Mouse (Mus musculus) limb, embryonic 13.5 days (tissue): ENCODE data around the gene Snrpd3. TPM values are rescaled to one million over a fixed set of nuclear protein-coding genes. Genes with fewer than 3 reads are reported as not detected.
A peak's percentile ranks its signal among the peaks of the same experiment; 100 is the strongest.
"Not testable (repeated sequence)": the region's sequence is repeated elsewhere in the genome, so short reads cannot be mapped to it uniquely, and the experiment has no call there.

Source experiments
- ATAC-seq: fragments of 200-750 bp; cut with Nextera tagmentation; 2 replicates; pipeline ENCODE4 v1.8.0; 2017; ENCODE audit warnings: low read depth, moderate number of reproducible peaks, moderate TSS enrichment; ENCODE audit not compliant: low FRiP score
- H3K27ac ChIP-seq: fragments of 300-500 bp; sonication (generic); 2 replicates; pipeline ENCODE4 v1.5.1; 2015; ENCODE audit warnings: inconsistent platforms, mild to moderate bottlenecking, moderate library complexity
- H3K27me3 ChIP-seq: fragments of 300-500 bp; sonication (generic); 2 replicates; pipeline ENCODE4 v1.6.1; 2015; ENCODE audit warnings: mild to moderate bottlenecking, inconsistent platforms
- H3K36me3 ChIP-seq: fragments of 300-500 bp; sonication (generic); 2 replicates; pipeline ENCODE4 v1.6.1; 2015; ENCODE audit warnings: inconsistent platforms, mild to moderate bottlenecking, moderate library complexity
- H3K4me1 ChIP-seq: fragments of 300-500 bp; sonication (generic); 2 replicates; pipeline ENCODE4 v1.6.1; 2015; ENCODE audit warnings: inconsistent platforms
- H3K4me2 ChIP-seq: fragments of 300-500 bp; sonication (generic); replicated peaks from 2 replicates; pipeline ENCODE4 v1.6.1; 2015; ENCODE audit warnings: inconsistent platforms, mild to moderate bottlenecking, moderate library complexity
- H3K4me3 ChIP-seq: fragments of 300-500 bp; sonication (generic); 2 replicates; pipeline ENCODE4 v1.5.1; 2015; ENCODE audit warnings: moderate library complexity, mild to moderate bottlenecking, inconsistent platforms
- H3K9ac ChIP-seq: fragments of 300-500 bp; sonication (generic); 2 replicates; pipeline ENCODE4 v1.6.1; 2015; ENCODE audit warnings: mild to moderate bottlenecking, inconsistent platforms
- H3K9me3 ChIP-seq: fragments of 300-500 bp; sonication (generic); 2 replicates; pipeline ENCODE4 v1.6.1; 2016; ENCODE audit warnings: inconsistent platforms
- WGBS: fragments of 180-500 bp; shearing (Covaris S2); methylation state at CpG from one replicate; pipeline ENCODE4 v1.1.7; 2015; 5-methylcytosine and 5-hydroxymethylcytosine counted together
- polyA plus RNA-seq: library from polyadenylated mRNA; unstranded; fragments of >200 nt; fragmentation: Nextera tagmentation; extraction: Ambion mirVana; gene quantifications from 2 replicates; pipeline ENCODE4 v1.2.1, GENCODE M21; 2015

The Snrpd3 gene
- polyA plus RNA-seq, 1 experiment from 2014 or later, result 192 TPM

DNA sequence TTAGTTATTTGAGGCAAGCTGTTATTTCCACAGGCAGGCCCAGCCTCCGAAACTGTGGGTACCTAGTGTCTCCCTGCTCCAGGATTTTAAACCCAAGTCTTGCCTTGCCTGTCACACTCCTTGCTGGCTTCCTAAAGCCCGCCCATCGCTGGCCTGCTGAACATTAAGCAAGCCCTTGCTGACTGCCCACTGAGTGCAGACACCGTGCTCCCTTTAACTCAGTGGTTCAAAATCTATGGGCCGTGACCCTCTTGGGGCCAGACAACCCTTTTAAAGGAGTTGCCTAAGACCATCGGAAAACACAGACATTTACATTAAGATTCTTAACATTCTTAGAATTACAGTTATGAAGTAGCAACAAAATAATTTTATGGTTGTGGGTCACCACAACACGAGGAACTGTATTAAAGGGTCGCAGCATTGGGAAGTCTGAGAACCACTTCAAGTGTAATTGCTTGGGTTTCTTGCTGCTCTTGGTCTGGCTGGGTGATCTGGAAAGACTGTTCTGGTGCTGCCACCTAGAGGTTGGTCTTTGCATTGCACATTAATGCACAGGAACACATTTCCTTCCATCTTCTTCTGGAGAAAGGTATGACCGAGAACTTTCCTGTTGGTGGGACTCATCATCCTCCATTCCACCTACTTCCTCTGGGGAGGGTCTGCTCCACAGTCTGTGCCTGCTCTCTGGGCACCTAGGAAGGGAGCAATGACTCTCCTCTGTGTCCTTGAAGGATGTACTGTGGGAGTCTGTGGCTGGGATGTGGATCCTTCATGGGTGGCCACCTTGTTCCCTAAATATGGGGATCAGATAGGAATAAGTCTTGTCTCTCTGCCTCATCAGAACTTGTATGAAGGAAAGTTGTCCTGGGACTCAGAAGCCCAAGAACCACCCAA lies 31.0 kb upstream of the Snrpd3 start:
- Histone ChIP-seq H3K4me3 (no peak overlapping the region), H3K36me3 (no peaks in the 10 kb centered on the region), H3K4me2 (no peak overlapping the region), H3K27me3 (no peaks in the 10 kb centered on the region), H3K4me1 (no peaks in the 10 kb centered on the region), H3K27ac (no peak overlapping the region), H3K9me3 (no peaks in the 10 kb centered on the region), H3K9ac (no peak overlapping the region)
- WGBS, result 51% methylated on average over 9 of the region's 9 CpGs
- peak; percentile 57; the same call in 1 of the 2 replicates for ATAC-seq

DNA sequence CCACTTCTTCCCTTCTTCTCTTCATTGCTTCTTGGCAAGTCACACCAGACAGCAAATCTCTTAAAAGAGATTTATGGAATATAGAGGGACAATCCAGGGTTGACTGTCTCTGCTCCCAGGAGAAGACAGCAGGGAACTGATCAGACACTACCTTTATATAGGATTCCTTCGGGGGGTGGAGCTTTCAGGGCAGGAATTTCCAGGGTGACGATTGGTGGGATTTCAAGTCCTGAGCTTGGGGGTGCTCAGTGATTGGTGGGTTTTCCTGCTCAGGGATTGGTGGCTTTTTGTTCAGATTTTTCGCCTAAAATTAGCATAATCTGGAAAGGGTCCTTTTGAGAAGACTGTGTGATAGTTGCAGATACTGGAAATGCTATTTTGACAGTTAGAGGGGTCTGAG lies 30.2 kb upstream of the Snrpd3 start:
- no peaks in the 10 kb centered on the region for H3K27me3 ChIP-seq
- H3K9ac ChIP-seq, result no peak overlapping the region
- H3K4me3 ChIP-seq, result no peak overlapping the region
- no peaks in the 10 kb centered on the region for H3K4me1 ChIP-seq
- H3K27ac ChIP-seq, result no peak overlapping the region
- no peak overlapping the region for H3K4me2 ChIP-seq
- no peaks in the 10 kb centered on the region for H3K9me3 ChIP-seq
- ATAC-seq, result no peak
- H3K36me3 ChIP-seq, result no peaks in the 10 kb centered on the region
- 71% methylated on average over 3 of the region's 3 CpGs for WGBS

DNA sequence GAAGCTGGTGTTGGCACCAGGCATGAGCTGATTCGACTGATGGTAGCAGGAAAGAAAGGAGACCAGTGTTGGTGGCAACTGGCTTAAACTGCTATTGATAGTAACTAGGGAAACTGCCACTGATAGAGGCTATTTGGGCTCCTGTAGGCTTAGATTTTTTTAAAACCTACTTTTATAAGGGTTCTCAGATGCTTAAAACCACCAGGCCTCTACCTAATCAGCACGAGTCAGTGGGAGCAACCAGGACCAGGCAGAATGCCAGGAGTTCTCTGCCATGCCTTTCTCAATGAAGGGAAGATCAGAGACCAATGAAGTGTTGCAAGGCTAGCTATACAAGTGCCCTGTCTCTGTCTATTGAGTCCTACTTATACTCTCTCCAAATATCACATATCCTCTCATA lies 27.8 kb upstream of the Snrpd3 start:
- H3K9me3 ChIP-seq, result no peaks in the 10 kb centered on the region
- H3K9ac ChIP-seq, result no peak overlapping the region
- no peak overlapping the region for H3K4me3 ChIP-seq
- H3K4me2 ChIP-seq, result no peak overlapping the region
- 67% methylated on average over 2 of the region's 2 CpGs for WGBS
- no peaks in the 10 kb centered on the region for H3K27me3 ChIP-seq
- H3K27ac ChIP-seq, result no peak overlapping the region
- no peak for ATAC-seq
- H3K4me1 ChIP-seq, result no peaks in the 10 kb centered on the region
- H3K36me3 ChIP-seq, result no peaks in the 10 kb centered on the region

DNA sequence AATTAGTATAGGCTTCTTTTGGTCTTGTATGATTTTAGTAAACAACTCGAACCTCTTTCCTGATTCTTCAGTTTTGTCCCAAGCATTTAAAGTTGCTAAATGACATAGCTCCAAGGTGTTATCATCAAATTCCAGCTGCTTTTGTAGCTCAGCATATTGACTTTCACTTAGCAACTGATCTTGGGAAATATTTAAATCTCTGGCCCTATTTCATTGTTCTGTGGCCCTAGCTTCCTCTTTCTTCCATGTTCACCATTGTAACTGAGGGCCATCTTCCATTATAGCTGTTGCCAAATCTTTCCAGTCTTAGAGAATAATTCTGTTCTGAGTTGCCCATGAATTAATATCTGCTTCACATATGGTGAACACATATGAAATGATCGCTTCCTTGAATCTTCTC lies 26.6 kb upstream of the Snrpd3 start:
- no peak overlapping the region for H3K9ac ChIP-seq
- no peaks in the 10 kb centered on the region for H3K9me3 ChIP-seq
- no peaks in the 10 kb centered on the region for H3K27me3 ChIP-seq
- no peak overlapping the region for H3K4me2 ChIP-seq
- no peak overlapping the region for H3K4me3 ChIP-seq
- no peak for ATAC-seq
- 0 out of 2 replicates have a peak, but pooled peaks cover 4% of the 10 kb centered on the region for H3K4me1 ChIP-seq
- H3K36me3 ChIP-seq, result no peaks in the 10 kb centered on the region
- H3K27ac ChIP-seq, result no peak overlapping the region
- WGBS, result 80% methylated on average over 2 of the region's 2 CpGs

DNA sequence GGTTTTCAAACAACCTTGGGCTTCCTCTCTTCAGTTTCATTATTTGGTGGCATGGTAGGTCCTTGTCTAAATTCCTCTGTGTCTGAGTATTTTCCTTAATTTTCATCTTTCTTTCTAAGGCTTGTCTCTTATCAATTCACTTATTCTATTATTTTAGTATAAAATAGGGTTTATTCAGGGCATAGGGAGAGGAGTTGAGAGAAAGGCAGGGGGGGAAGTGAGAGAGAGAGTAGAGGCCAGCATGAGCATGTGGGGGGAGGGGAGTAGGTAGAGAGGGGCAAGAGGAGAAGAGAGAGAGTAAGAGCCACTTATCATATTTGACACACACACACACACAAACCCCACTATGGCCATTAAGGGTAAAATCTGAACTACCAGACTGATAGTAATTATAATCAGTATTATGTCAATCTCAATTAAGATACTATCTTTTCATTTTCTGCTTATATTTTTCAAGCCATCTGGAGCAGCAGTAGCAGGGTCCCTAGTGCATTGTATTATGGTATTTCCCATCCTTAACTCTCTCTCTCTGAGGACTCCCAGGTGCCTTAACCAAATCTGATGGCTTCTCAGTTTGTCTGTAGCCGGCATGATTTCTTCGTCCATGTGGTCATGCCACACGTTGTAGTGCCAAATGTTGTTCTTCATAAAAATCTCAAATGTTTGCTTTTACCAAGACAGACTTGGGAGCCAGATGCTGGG lies 26.0 kb upstream of the Snrpd3 start:
- no peak for ATAC-seq
- H3K4me3 ChIP-seq, result no peak overlapping the region
- no peaks in the 10 kb centered on the region for H3K9me3 ChIP-seq
- H3K27ac ChIP-seq, result no peak overlapping the region
- H3K4me2 ChIP-seq, result no peak overlapping the region
- no peaks in the 10 kb centered on the region for H3K27me3 ChIP-seq
- H3K9ac ChIP-seq, result no peak overlapping the region
- H3K4me1 ChIP-seq, result 0 out of 2 replicates have a peak, but pooled peaks cover 4% of the 10 kb centered on the region
- 80% methylated on average over 3 of the region's 3 CpGs for WGBS
- no peaks in the 10 kb centered on the region for H3K36me3 ChIP-seq

DNA sequence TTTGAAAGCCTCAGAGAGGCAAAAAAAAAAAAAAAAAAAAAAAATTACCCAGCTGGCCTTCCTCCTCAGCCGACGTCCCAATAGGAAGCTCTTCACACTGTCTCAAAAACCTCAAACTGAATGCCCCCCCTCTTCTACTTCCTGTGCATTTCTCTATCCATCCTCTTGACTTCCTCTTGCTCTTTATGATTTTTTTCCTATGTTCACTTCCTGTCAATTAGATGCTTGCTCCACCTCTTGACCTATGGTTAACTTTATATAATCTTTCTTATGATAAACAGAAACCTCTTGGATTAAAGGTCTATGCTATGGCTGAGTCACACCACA lies 25.5 kb upstream of the Snrpd3 start:
- no peak for ATAC-seq
- Histone ChIP-seq H3K4me1 (0 out of 2 replicates have a peak, but pooled peaks cover 4% of the 10 kb centered on the region), H3K9ac (no peak overlapping the region), H3K9me3 (no peaks in the 10 kb centered on the region), H3K4me2 (no peak overlapping the region), H3K36me3 (no peaks in the 10 kb centered on the region), H3K27me3 (no peaks in the 10 kb centered on the region), H3K27ac (no peak overlapping the region), H3K4me3 (no peak overlapping the region)
- WGBS, result 70% methylated on average over 2 of the region's 2 CpGs

DNA sequence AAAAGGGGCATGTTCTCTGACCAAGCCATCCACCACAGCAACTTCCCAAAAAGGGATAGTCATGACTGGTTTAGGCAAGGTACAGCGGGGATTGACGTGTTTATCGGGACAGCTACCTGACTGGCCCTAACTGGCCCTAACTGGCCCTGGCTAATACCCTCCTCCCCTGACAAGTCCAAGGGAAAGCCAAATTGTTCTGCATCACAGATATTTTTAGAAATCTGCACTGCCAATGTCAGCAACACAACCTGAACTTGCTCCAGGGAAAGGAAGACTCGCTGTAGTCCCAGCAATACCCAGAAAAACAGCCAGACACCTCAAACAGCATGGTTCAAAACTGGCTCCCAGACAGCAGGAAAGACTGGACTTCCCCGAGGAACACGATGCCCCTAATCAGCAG lies 22.0 kb upstream of the Snrpd3 start:
- no peak for ATAC-seq
- no peak overlapping the region for H3K9ac ChIP-seq
- no peaks in the 10 kb centered on the region for H3K9me3 ChIP-seq
- no peaks in the 10 kb centered on the region for H3K36me3 ChIP-seq
- 61% methylated on average over 6 of the region's 6 CpGs for WGBS
- no peaks in the 10 kb centered on the region for H3K27me3 ChIP-seq
- H3K4me1 ChIP-seq, result 0 out of 2 replicates have a peak, but pooled peaks cover 4% of the 10 kb centered on the region
- no peak overlapping the region for H3K4me3 ChIP-seq
- H3K27ac ChIP-seq, result no peak overlapping the region
- no peak overlapping the region for H3K4me2 ChIP-seq

DNA sequence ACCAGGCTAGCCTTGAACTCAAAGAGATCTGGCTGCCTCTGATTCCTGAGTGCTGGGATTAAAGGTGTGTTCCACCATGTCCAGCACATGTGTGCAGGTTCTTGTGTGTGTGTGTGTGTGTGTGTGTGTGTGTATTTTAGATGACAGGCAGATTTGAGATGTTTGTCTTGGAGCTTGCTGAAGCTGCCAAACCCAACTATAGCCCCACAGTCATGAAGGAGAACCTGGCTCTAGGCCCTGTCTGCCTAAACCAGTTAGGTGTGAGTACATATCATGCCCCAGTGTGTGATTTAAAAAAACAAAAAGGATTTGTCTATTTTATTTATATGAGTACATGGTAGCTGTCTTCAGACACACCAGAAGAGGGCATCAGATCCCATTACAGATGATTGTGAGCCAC lies 21.4 kb upstream of the Snrpd3 start:
- H3K9ac ChIP-seq, result no peak overlapping the region
- ATAC-seq, result no peak
- H3K27ac ChIP-seq, result no peak overlapping the region
- no peak overlapping the region for H3K4me3 ChIP-seq
- no peak overlapping the region for H3K4me2 ChIP-seq
- H3K27me3 ChIP-seq, result no peaks in the 10 kb centered on the region
- no peaks in the 10 kb centered on the region for H3K9me3 ChIP-seq
- 0 out of 2 replicates have a peak, but pooled peaks cover 4% of the 10 kb centered on the region for H3K4me1 ChIP-seq
- no peaks in the 10 kb centered on the region for H3K36me3 ChIP-seq

DNA sequence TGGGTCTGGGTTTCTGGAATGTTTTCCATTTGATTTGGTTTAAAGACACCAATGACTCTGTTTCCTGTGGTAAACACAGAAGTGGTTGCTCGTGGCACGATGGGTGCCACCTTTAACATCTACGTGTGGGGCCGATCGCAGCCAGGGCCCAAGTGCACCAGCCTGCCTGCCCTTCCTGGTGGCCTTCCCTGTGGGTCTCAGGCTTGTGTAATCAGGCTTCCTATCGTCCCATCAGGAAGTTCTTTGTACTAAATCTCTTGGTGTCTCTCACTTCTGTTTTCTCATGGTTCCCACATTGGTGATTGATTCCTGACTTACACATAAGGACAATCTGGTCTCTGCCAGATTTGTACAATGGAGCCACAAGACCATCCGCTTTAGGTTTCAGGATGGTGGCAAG lies 18.1 kb upstream of the Snrpd3 start:
- H3K4me1 ChIP-seq, H3K9me3 ChIP-seq, H3K27ac ChIP-seq, H3K4me3 ChIP-seq, H3K4me2 ChIP-seq, H3K36me3 ChIP-seq, H3K9ac ChIP-seq, ATAC-seq, H3K27me3 ChIP-seq: not testable (repeated sequence)
- 90% methylated on average over 7 of the region's 7 CpGs for WGBS

DNA sequence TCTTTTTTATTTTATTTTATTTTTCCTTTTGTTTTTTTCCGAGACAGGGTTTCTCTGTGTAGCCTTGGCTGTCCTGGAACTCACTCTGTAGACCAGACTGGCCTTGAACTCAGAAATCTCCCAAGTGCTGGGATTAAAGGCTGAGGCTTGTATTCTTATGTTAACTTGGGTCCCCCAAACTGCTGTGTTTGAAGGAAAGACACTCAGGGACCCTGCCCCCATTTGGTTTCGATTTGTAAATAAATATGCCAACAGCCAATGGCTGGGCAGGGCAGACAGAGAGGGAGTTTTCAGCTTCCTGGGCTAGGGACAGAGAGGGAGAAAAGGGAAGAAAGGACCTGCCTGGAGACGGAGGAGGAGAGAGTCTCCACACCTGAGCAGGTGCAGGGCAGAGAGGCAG lies 17.6 kb upstream of the Snrpd3 start:
- Histone ChIP-seq H3K27ac (no peak overlapping the region), H3K4me1 (0 out of 2 replicates have a peak, but pooled peaks cover 4% of the 10 kb centered on the region), H3K9ac (no peak overlapping the region), H3K27me3 (no peaks in the 10 kb centered on the region), H3K36me3 (0 out of 2 replicates have a peak, but pooled peaks cover 3% of the 10 kb centered on the region), H3K4me3 (no peak overlapping the region), H3K9me3 (no peaks in the 10 kb centered on the region), H3K4me2 (no peak overlapping the region)
- ATAC-seq, result no peak
- 50% methylated on average over 3 of the region's 3 CpGs for WGBS

DNA sequence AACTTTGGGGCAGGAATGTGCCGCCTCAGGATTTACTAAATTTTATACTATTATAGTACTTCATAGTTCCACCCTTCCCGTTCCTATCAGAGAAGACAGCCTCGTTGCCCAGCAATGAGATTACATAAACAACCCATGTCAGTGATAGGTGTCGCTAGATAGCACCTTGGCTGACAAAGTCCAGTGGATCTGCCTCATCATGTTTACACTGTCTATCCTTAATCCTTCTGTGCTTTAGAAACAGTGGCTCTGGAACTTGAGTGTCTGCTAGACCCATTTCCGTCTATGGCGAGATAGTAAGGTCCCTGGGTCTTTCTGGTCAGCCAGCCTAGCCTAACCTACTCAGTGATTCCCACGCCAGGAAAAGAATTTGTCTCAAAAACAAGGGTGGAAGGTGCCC lies 17.0 kb upstream of the Snrpd3 start:
- no peak for ATAC-seq
- no peaks in the 10 kb centered on the region for H3K27me3 ChIP-seq
- no peak overlapping the region for H3K27ac ChIP-seq
- no peak overlapping the region for H3K4me2 ChIP-seq
- no peaks in the 10 kb centered on the region for H3K4me1 ChIP-seq
- no peak overlapping the region for H3K4me3 ChIP-seq
- 62% methylated on average over 7 of the region's 7 CpGs for WGBS
- no peak overlapping the region for H3K9ac ChIP-seq
- no peaks in the 10 kb centered on the region for H3K9me3 ChIP-seq
- 0 out of 2 replicates have a peak, but pooled peaks cover 3% of the 10 kb centered on the region for H3K36me3 ChIP-seq

DNA sequence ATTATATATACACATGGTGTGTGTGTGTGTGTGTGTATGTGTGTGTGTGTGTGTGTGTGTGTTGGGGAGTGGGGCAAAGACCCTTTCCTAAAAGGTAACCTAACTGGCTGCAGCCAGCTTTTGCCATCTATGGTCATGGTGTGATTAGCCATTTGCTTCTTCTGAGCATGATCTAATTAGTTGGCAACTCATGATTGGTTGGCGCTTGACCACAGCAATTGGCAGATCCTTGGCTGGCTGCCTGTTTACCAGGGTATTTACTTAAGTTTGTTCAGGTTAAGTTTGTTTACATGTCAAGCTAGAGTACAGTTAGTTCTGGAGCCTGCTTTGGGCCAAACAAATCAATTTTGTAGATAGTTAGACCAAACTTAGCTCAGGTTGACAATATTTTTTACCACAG lies 15.7 kb upstream of the Snrpd3 start:
- ATAC-seq, result no peak
- Histone ChIP-seq H3K27ac (no peak overlapping the region), H3K9me3 (no peaks in the 10 kb centered on the region), H3K9ac (no peak overlapping the region), H3K4me3 (no peak overlapping the region), H3K36me3 (peaks cover 9% of the 10 kb centered on the region), H3K4me2 (no peak overlapping the region), H3K4me1 (no peaks in the 10 kb centered on the region), H3K27me3 (no peaks in the 10 kb centered on the region)
- 96% methylated on average over 1 of the region's 1 CpGs for WGBS
